Mouse (Mus musculus) mesoderm, embryonic 11.5 days (tissue): ENCODE measurements around the gene Plekha1.

ENCODE experiments used
- DNase-seq: peaks from one replicate; pipeline ENCODE4 v3.0.0-alpha.2; 2012; ENCODE audit warnings: low read depth, low spot score

Gene Plekha1

DNA sequence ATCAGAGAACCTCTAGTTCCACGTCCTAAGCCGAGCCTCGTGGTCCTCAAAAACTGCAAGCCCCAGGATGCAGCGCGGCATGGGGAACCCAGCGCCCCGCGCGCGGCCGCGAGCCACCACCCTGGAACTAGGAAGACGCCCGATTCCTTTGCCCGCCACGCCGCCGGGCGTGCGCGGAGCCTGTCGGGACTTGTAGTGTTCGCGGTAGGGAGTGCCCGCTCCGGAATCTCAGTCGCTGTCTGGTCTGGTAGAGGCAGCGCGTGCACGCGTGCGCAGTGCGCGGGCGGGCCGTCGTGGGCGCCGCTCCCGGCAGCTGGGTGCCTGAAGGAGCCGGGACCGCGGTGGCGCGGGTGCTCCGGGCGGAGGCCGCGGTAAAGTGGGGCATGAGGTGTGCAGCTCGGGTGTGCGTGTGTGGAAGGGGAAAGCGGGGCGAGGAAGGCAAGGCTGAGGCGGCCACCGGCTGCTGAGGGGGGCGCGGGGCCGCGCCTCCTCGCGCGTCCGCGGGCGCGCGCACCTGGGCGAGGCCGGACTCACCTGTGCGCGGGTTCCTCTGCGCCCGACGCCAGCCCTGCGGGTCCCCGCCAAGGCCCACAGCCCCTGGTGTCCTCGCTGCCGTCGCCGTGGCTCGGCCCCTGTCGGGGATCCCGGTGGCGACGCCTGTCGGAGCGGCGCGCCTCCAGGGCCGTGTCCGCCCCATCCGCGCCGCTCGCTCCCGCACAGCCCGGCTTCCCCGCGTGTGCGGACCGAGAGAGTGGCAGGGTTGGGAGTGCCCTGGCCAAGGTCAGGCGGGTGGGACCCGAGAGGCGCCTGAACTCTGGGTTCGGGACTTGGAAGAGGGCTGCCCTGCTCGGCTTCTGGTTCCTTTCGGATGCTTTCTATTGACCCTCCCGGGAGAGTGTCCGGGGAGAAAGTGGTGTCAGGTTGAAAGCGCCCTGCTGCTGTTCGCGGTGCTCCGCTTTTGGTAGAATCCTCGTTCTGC lies at the start of gene Plekha1:
Plekha1 (plus strand) TSS at position 144 of the 979 bp plus-strand sequence.
- peak; percentile 98 for DNase-seq

DNA sequence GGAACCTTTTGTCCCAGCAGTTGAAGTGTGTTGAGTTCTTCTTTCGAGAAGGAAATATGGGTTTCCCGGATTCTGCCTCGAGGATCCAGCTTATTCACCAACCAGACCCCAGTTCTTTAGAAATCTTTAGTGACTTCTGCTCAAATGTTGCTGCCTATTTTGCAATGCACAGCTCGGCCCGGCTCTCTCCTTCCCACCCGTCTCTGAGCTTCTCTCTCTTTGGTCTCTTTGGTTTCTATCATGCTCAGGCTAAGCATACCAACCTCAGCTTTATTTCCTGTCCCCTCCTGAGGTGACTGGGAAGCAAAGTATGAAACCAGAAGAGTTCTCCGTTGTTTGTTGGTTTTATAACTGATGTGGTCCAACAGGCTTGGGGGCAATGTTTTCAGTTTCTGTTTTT lies 49.3 kb upstream of the Plekha1 start:
- no peak for DNase-seq

DNA sequence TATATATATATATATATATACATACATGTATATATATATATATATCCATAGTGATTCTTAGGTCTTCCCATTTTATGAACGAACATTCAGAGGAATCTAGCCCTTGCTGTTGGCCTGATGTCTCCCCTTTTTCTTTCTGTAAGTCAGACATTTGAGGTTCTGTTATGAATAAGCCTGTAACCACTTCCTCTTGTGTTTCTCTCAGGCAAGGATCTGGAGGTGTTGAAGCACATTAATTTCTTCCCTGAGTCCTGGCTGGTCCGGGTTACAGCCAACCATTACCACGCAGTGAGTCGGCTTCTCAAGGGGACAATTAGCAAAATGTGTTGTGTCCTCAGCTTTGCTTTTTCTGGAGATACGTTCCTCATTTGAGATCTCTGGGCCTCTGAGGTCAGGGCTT lies 46.7 kb upstream of the Plekha1 start:
- DNase-seq: no peak

DNA sequence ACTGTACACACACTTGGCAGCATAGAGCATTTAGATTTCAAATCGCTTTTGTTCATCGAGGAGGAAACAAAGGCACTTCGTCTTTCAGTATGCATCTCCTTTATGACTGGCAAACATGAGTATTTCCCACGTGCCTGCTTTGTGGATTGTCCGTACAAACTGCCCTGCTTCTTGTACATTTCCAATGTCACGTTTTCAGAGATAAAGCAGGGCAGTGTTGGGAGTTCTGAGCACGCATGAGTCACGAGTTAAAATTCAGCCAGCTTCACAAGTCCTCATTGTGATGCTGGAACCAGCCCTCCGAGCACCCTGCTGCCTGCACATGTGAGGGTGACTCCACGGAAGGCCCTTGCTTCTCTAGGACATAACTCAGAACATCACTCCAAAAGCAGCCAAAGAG lies 45.9 kb upstream of the Plekha1 start:
- DNase-seq: no peak

DNA sequence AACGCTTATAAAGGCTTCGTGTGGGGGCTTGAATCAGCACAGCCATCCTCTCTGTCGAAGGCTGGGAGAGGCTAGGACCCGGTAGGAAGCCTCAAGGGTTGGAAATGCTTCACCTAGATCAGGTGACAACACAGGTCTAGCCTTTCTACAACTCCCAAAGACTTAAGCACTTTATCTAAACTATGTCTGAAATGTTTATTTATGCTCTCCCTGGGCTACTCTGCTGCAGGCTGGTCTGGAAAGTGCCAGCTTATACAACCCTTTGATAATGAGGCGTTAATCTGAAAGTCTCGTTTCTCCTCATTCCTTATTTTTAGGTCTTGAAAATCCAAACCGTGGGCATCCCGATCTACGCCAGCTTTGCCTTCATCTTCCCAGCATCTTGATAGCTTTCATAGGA lies 41.6 kb upstream of the Plekha1 start:
- no peak for DNase-seq

DNA sequence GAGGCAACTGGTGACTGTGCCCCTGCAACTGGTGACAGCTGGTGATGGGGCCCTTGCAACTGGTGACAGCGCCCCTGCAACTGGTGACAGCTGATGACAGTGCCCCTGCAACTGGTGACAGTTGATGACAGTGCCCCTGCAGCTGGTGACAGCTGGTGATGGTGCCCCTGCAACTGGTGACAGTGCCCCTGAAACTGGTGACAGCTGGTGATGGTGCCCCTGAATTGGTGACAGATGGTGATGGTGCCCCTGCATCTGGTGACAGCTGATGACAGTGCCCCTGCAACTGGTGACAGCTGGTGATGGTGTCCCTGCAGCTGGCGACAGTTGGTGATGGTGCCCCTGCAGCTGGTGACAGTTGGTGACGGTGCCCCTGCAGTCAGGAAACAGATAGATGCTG lies 39.2 kb upstream of the Plekha1 start:
- DNase-seq: no peak

DNA sequence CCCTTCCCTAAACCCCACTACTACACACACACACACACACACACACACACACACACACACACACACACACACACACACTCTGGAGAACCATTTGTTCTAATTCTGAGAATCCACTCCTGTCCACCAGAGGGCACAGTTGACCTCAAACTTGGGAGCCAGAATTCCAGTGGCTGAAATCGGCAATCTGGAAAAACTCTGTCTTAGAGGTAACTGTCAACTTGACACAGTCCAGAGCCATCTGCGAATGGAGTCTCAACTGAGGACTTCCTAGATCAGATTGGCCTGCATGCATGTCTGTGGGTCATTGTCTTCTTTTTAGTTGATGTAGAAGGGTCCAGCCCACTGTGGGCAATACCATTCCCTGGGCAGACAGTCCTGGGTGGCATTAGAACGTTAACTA lies 38.1 kb upstream of the Plekha1 start:
- DNase-seq: peak; percentile 60

DNA sequence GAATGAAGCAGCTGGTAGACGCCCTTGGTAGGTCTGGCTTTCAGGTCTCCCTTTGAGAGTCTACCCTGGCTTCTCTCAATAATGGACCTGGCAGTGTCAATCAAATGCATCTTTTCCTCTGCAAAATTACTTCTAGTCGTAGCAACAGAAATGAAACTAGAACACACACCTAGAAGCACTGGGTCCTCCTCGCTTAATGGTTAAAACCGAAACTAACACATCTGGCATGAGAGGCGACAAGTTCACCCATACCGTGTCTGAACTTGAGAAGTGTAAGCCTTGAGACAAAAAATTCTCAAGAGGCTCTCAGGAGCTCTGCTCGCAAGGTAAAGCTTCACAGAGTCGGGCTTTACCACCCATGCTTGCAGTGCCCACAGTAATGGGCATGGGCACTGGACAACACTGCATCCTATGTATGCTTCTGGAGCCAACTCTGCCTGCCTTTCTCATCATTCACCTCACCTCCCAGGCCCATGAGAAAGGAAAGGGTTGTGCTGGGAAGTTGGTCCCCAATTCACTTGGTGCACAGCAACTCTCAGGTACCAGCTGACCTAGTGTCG lies 37.6 kb upstream of the Plekha1 start:
- DNase-seq: no peak

DNA sequence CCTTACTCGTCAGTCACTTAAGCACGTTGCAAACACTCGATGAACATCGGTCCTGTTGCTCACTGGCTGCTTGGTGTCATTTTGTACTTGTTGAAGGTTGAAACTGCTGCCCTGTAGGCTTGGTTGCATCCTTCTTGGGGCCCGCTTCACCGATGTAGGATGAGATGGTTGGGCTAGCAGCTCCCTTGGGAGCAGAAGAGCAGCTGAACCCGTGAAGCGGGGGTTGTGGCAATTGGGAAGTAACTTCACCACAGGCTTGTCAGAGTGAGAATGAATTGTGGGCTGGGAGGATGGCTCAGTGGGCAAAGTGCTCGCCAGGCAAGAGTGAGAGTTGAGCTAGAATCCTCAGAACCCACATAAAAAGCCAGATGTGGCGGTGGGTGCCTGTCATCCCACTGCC lies 37.1 kb upstream of the Plekha1 start:
- no peak for DNase-seq

DNA sequence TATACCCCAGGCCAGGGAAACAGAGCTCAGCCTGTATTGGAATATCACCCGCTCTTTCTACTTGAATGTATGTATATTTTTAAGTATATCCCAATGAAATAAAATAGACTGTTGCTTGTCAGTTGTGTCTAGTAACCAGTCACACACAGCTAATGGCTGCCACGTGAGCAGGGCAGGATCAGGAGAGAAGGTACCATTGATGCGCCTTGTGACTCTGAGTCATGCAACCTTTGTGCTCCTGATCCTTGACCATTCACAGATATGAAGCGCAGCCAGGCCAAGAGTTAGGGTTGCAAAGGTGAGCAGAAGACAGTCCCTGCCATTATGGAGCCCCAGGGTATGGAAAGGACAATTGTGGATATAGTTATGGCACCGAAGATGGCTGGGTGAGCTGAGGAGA lies 34.0 kb upstream of the Plekha1 start:
- DNase-seq: no peak

DNA sequence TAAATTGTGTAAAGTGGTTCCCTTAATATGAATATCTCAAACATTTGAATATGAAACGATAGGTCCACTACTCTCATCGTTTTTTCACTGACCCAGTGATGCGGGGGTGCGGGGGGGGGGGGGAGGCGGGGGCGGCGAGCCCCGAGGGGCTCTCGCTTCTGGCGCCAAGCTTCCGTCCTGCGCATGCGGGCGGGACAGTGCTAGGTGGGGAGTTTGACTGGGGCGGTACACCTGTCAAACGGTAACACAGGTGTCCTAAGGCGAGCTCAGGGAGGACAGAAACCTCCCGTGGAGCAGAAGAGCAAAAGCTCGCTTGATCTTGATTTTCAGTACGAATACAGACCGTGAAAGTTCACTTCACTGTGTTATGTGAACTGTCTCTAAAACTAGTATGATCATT lies 31.3 kb upstream of the Plekha1 start:
- DNase-seq: peak; percentile 100

DNA sequence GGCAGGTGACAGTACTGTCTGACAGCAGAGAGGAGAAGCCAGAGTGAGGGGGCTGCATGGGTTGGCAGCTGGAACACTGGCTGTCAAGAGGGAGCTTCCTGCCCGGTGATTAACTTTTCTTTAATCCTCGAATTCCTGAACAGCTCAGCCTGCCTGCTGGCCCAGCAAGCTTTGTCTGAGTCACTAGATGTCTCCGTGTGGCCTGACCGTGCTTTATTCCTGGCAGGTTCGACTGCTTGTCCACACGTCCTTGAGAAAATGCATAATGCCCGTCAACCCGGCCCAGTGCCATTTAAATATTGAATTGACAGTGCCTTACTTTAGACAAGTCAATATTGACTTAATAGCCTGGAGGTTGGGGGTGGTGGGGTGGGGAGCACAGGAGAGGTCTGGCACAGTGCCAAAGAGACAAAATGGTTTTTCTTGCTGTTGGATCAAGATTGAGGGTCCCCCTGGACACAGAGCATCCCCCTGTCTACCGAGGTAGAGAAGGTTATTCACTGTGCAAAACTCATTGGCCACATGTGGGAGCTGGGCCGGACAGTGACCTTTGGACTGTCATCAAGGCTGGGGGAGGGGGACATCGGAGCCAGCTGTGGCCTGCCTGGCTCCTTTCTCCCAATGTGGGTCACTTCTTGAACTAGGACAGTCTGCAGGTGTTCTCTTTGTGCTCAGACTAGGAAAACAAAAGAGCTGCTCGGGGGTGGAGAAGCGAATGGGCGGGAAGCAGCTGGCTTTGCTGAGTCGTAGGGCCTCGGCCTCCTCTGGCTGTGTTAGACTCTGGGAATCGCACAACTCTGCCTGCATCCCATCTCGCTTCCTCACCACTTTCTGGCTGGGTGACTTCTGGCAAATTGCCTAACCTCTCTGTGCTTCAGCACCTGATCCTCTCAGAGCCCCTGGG lies 30.3 kb upstream of the Plekha1 start:
- DNase-seq: peak; percentile 71

DNA sequence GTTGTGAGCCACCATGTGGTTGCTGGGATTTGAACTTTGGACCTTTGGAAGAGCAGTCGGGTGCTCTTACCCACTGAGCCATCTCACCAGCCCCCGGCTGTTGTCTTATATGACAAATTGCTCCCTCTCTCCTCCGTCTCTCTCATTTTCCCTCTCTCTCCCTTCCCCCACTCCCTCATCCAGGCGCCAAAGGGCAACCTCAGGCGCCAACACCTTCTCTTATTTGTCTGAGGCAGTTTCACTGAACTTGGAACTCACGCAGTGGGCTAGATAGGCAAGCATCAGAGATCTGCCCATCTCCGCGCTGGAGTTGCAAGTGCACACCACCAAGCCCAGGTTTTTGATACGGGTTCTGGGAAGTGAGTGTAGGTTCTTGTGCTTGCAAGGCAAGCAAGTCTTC lies 29.5 kb upstream of the Plekha1 start:
- no peak for DNase-seq

DNA sequence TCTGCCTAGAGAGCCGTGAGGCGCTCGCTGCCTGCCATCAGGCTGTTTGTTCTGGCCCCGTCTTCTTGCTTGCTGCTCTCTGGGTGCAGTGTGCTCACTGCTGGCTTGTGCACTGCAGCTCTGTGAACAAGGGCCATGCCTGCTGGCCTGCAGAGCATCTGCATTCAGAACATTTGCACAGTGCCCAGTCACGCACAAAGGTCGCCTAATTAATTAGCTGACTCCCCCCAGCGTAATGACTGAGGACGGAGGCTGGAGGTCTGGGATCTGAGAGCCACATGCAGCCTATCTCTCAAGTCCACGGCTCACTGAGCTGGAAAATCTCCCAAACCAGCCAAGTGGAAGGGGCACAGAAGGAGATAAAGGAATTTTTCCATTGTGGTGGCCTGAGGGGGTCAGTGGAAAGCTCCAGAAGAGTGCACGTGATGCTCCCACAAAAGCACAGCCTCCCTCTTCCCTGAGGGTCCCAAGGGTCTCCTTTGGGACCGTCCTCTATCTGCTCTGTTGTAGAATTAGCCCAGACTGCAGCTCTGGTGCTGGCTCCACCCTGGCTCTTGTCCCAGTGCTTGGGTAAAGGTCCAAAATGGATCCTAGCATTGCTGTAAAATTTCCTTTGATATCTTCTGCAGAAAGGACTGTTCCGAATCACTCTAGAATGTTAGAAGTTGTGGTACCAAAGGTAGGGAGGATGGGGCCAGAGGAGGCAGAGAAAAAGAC lies 27.5 kb upstream of the Plekha1 start:
- DNase-seq: peak; percentile 66

DNA sequence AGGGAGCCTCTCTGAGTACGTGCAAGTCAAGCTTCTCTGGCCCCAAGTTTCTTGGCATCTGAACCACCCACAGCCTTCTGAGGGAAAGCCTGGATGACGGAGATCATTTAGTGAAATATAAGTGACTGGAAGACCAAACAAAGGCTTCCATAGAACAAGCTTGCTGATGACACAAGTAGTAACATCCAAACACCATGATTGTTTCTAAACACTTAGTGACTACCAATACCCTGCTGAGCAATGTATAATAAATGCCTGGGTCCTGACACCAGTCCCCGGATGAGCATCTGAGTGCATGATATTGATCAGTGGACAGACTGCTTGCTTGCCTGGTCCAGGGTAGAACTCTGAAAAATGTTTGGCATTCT lies 26.9 kb upstream of the Plekha1 start:
- no peak for DNase-seq

DNA sequence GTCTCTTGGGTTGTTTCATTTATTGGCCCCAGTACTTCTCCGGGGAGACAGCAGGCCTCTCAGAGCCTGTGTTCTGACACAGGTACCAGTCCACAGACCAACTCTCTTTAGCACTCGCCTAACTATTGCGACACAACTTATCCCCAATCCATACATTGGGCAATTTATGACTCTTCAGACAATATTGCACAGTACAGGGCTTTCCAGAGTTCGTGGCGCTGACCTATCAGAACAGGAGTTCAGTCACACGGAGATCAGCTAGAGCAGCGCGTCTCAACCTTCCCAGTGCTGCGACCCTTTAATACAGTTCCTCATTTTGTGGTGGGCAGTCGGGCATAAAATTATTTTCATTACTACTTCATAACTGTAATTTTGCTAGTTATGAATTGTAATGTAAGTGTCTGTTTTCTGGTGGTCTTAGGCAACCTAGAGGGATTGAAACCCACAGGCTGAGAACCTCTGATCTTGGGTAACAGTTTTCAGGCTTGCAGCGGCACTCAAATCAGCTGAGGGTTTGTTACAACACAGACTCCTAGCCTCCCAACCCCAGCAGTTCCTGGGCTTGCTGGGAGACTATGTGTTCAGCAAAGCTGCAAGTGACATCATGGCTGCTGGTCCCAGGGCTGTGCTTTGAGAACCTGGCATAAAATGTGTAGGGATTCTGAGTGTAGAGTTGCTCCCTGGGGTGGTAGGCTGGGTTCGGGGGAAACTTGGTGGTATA lies 26.0 kb upstream of the Plekha1 start:
- no peak for DNase-seq

DNA sequence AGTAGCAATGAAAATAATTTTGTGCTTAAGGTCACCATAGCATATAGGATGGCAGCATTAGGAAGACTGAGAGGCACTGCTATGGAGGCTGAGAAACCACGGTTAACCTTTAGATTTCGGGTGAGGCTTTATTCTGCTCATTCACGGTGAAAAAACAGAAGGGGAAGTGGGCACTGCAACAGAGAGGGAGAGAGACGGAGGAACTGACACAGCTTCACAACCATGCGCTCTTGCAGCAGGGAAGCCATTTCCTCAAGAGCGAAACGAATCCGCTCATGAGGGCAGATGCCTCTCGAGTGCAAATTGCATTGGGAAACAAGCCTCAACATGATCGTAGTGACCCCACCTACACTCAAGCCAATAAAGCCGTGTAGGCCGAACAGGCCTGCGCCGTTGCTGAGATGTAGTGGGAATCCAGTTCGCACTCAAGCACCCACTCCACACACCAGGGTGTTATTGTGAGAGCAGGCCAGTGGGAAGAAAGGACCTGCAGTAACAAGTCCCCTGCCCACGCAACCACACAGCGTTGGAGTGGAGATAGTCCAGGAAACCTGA lies 18.3 kb upstream of the Plekha1 start:
- DNase-seq: no peak

DNA sequence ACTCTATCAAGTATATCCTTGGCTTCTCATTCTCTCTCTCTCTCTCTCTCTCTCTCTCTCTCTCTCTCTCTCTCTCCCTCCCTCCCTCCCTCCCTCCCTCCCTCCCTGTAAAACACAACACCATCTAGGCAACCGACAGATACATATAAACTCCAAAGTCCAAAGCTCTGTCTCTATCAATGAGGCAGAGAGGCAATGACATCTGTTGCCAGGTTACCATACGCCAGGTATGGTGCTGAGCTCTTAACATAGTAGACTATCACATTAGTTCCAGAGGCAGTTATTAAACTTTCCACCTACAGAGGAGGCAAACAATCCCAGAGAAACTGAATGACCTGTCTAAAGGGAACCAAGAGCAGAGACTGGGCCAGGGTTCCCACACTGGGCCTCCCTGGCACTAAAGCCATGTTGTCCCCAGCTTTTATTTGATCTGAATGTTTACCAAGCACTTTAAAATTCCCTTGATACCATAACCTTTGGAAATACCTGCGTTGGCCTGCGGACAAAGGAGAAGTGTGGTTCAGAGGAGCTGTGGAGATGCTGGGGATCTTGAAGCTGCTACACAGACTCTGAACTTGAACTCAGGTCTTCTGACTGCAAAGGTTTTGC lies 10.8 kb upstream of the Plekha1 start:
- no peak for DNase-seq

DNA sequence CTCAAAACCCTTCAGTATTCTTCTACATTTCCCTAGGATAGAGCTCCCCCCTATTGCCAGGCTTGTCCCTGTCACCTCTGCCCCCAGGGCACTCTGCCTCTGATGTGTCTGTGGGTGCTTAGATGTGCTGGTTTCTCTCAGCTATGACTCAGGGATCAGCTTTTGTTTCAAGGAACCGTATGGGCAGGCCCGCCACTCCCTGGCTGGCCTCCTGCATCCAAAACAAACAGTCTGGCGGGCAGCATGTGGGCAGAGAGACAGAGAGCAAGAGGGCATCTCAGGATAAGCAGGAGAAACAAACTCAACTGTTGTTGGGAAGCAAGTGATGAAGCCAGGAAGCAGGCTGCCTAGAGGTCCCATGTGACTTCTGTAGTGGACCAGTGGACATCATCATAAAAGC lies 9.9 kb upstream of the Plekha1 start:
- no peak for DNase-seq

DNA sequence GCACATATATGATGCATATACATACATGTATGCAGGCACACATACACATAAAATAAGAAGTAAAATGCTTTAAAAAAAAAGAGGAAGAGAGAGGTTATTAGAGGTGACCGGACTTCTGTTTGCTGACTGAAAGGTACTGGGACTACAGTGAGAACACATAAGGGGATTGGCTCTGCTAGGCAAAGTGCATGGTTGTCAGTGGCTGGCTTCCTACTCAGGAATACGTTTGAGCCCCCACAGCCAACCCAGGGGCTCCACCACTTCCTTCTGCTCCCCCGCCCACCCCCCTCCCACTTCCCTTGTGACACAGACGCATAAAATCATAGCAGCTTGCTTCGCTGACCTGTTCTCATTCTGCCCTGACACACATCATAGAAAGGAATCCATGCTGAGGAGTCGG lies 7.6 kb upstream of the Plekha1 start:
- DNase-seq: no peak
